Mouse (Mus musculus): ENCODE measurements at regions not wholly inside any gene's neighbourhood (a gene's known extent, or its start where the extent isn't known, plus 50 kb on each side); places are given as distances from the start of the nearest gene placed in this dataset.

GRCm38 (mm10) chr10:37603529-37603928 is 464.8 kb upstream of the Marcks start:
- no peak for DNase-seq (ENCODE audit: low read depth)

GRCm38 (mm10) chr10:37602936-37603335 is 464.2 kb upstream of the Marcks start:
- DNase-seq (ENCODE audit: low read depth), result no peak

- DNase-seq (ENCODE audit: low read depth), result no peak
These were observed 451.2 kb upstream of the Marcks start for GRCm38 (mm10) chr10:37589889-37590288.

GRCm38 (mm10) chr10:37589009-37589408 is 450.3 kb upstream of the Marcks start:
- DNase-seq (ENCODE audit: low read depth), result no peak

- DNase-seq (ENCODE audit: low read depth), result no peak
These were observed 432.5 kb upstream of the Marcks start for GRCm38 (mm10) chr10:37571171-37571570.

GRCm38 (mm10) chr10:37561705-37562104 is 423.0 kb upstream of the Marcks start:
- no peak for DNase-seq (ENCODE audit: low read depth)

GRCm38 (mm10) chr10:37549446-37549845 is 410.7 kb upstream of the Marcks start:
- DNase-seq (ENCODE audit: low read depth), result no peak

- DNase-seq (ENCODE audit: low read depth), result no peak
These were observed 402.0 kb upstream of the Marcks start for GRCm38 (mm10) chr10:37540703-37541102.

GRCm38 (mm10) chr10:37505966-37506615 is 367.4 kb upstream of the Marcks start:
- DNase-seq (ENCODE audit: low read depth), result no peak

GRCm38 (mm10) chr10:37504468-37504867 is 365.7 kb upstream of the Marcks start:
- no peak for DNase-seq (ENCODE audit: low read depth)

- DNase-seq (ENCODE audit: low read depth), result no peak
These were observed 363.8 kb upstream of the Marcks start for GRCm38 (mm10) chr10:37502505-37502904.

GRCm38 (mm10) chr10:37501043-37501442 is 362.3 kb upstream of the Marcks start:
- DNase-seq (ENCODE audit: low read depth), result no peak

GRCm38 (mm10) chr10:37495467-37495866 is 356.7 kb upstream of the Marcks start:
- no peak for DNase-seq (ENCODE audit: low read depth)

GRCm38 (mm10) chr10:37494552-37495166 is 355.9 kb upstream of the Marcks start:
- no peak for DNase-seq (ENCODE audit: low read depth)

GRCm38 (mm10) chr10:37494098-37494497 is 355.4 kb upstream of the Marcks start:
- no peak for DNase-seq (ENCODE audit: low read depth)

- DNase-seq (ENCODE audit: low read depth), result no peak
These were observed 345.7 kb upstream of the Marcks start for GRCm38 (mm10) chr10:37484311-37485023.

- DNase-seq (ENCODE audit: low read depth), result no peak
These were observed 344.8 kb upstream of the Marcks start for GRCm38 (mm10) chr10:37483521-37483920.

- DNase-seq (ENCODE audit: low read depth), result no peak
These were observed 343.2 kb upstream of the Marcks start for GRCm38 (mm10) chr10:37481879-37482278.

GRCm38 (mm10) chr10:37480331-37480730 is 341.6 kb upstream of the Marcks start:
- no peak for DNase-seq (ENCODE audit: low read depth)

- no peak for DNase-seq (ENCODE audit: low read depth)
These were observed 339.4 kb upstream of the Marcks start for GRCm38 (mm10) chr10:37478108-37478507.

- no peak for DNase-seq (ENCODE audit: low read depth)
These were observed 334.4 kb upstream of the Marcks start for GRCm38 (mm10) chr10:37473086-37473485.

- DNase-seq (ENCODE audit: low read depth), result no peak
These were observed 318.7 kb upstream of the Marcks start for GRCm38 (mm10) chr10:37457384-37457783.

GRCm38 (mm10) chr10:37449894-37450293 is 311.2 kb upstream of the Marcks start:
- DNase-seq (ENCODE audit: low read depth), result no peak
